Mouse (Mus musculus) hindbrain, embryonic 11.5 days (tissue): ENCODE data around the gene Hacd2. TPM values are rescaled to one million over a fixed set of nuclear protein-coding genes. Genes with fewer than 3 reads are reported as not detected.

Experiments used
- ATAC-seq: fragments of 200-750 bp; cut with Nextera tagmentation; 2 replicates; pipeline ENCODE4 v1.8.0; 2017; ENCODE audit warnings: mild to moderate bottlenecking, moderate TSS enrichment, moderate library complexity; ENCODE audit not compliant: low FRiP score
- DNase-seq: peaks from one replicate; pipeline ENCODE4 v3.0.0-alpha.2; 2015; ENCODE audit warnings: low spot score
- H3K27ac ChIP-seq: fragments of 300-500 bp; sonication (generic); 2 replicates; pipeline ENCODE4 v1.5.1; 2014; ENCODE audit warnings: mild to moderate bottlenecking, low read depth, low read length
- H3K27me3 ChIP-seq: fragments of 300-500 bp; sonication (generic); 2 replicates; pipeline ENCODE4 v1.6.1; 2014; ENCODE audit warnings: mild to moderate bottlenecking, low read length, moderate library complexity, mixed read lengths; ENCODE audit not compliant: control insufficient read depth, insufficient read depth
- H3K36me3 ChIP-seq: fragments of 300-500 bp; sonication (generic); 2 replicates; pipeline ENCODE4 v1.6.1; 2014; ENCODE audit warnings: mild to moderate bottlenecking, low read length, moderate library complexity, mixed read lengths; ENCODE audit not compliant: control insufficient read depth, insufficient read depth
- H3K4me1 ChIP-seq: fragments of 300-500 bp; sonication (generic); replicated peaks from 2 replicates; pipeline ENCODE4 v1.6.1; 2014; ENCODE audit warnings: low read length, mixed read lengths; ENCODE audit not compliant: control insufficient read depth, insufficient read depth
- H3K4me2 ChIP-seq: fragments of 300-500 bp; sonication (generic); replicated peaks from 2 replicates; pipeline ENCODE4 v1.6.1; 2014; ENCODE audit warnings: mild to moderate bottlenecking, low read depth, low read length
- H3K4me3 ChIP-seq: fragments of 300-500 bp; sonication (generic); 2 replicates; pipeline ENCODE4 v1.5.1; 2014; ENCODE audit warnings: low read depth, low read length
- H3K9ac ChIP-seq: fragments of 300-500 bp; sonication (generic); 2 replicates; pipeline ENCODE4 v1.6.1; 2014; ENCODE audit warnings: low read depth, low read length
- H3K9me3 ChIP-seq: fragments of 300-500 bp; sonication (generic); 2 replicates; pipeline ENCODE4 v1.6.1; 2016; ENCODE audit warnings: low read length; ENCODE audit not compliant: control insufficient read depth
- WGBS: fragments of 180-500 bp; shearing (Covaris S2); extraction: QIAGEN DNeasy Blood & Tissue Kit; methylation state at CpG from one replicate; pipeline ENCODE4 v1.1.7; 2014; 5-methylcytosine and 5-hydroxymethylcytosine counted together
- polyA plus RNA-seq: library from polyadenylated mRNA; unstranded; fragments of >200 nt; fragmentation: Nextera tagmentation; extraction: Ambion mirVana; gene quantifications from 2 replicates; pipeline ENCODE4 v1.2.1, GENCODE M21; 2014

Gene Hacd2
- polyA plus RNA-seq, 1 experiment from 2014 or later, result 27.7 TPM

GRCm38 (mm10) chr16:35109656-35110291 is 87.5 kb downstream of the Hacd2 start:
- Histone ChIP-seq H3K4me1 (peaks cover 3% of the 10 kb centered on the region; the same call in 1 of the 2 replicates), H3K27ac (no peak overlapping the region), H3K36me3 (0 out of 2 replicates have a peak, but pooled peaks cover 2% of the 10 kb centered on the region), H3K9me3 (no peaks in the 10 kb centered on the region), H3K4me3 (no peak overlapping the region), H3K4me2 (no peak overlapping the region), H3K9ac (no peak overlapping the region), H3K27me3 (no peaks in the 10 kb centered on the region)
- no peak for ATAC-seq
- peak; percentile 26 for DNase-seq
- 46% methylated on average over 7 of the region's 7 CpGs for WGBS

- Histone ChIP-seq H3K27ac (0 out of 2 replicates have a peak overlapping the region, but pooled peaks have one; percentile 4), H3K27me3 (no peaks in the 10 kb centered on the region), H3K9ac (no peak overlapping the region), H3K36me3 (0 out of 2 replicates have a peak, but pooled peaks cover 2% of the 10 kb centered on the region), H3K4me2 (peak overlapping the region; percentile 26; the same call in 1 of the 2 replicates), H3K4me1 (peaks cover 3% of the 10 kb centered on the region; the same call in 1 of the 2 replicates), H3K9me3 (no peaks in the 10 kb centered on the region), H3K4me3 (no peak overlapping the region)
- ATAC-seq (peak; percentile 89), DNase-seq (peak; percentile 97)
- WGBS, result 26% methylated on average over 10 of the region's 10 CpGs
These were observed 88.3 kb downstream of the Hacd2 start for GRCm38 (mm10) chr16:35110410-35111142.

DNA sequence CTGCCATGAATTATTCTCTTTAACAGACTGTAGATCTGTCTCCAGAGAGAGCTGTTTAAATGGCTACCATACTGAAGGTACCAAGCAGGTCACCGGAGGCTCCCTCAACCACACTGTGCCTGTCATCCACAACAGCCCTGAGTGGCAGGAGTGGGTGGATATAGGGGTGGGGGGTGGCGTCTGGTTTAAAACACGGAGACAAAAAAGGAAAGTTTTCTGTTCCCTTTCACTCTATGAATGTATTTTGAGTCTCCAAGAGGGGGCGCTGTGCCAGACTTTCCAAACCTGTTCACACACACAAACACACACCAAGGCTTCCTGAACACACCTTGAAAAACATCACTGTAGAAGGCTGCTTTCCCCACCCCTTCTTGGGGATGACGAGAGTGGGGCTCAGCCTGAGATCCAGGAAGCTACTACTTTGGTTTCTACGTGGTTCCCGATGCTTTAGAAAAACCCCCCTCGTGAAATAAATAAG is 89.0 kb downstream of the Hacd2 start:
- Histone ChIP-seq H3K9me3 (no peaks in the 10 kb centered on the region), H3K4me1 (peaks cover 3% of the 10 kb centered on the region; the same call in 1 of the 2 replicates), H3K4me2 (no peak overlapping the region), H3K4me3 (no peak overlapping the region), H3K27me3 (no peaks in the 10 kb centered on the region), H3K27ac (no peak overlapping the region), H3K36me3 (0 out of 2 replicates have a peak, but pooled peaks cover 2% of the 10 kb centered on the region), H3K9ac (no peak overlapping the region)
- DNase-seq (peak; percentile 54), ATAC-seq (peak; percentile 48)
- 69% methylated on average over 8 of the region's 8 CpGs for WGBS

DNA sequence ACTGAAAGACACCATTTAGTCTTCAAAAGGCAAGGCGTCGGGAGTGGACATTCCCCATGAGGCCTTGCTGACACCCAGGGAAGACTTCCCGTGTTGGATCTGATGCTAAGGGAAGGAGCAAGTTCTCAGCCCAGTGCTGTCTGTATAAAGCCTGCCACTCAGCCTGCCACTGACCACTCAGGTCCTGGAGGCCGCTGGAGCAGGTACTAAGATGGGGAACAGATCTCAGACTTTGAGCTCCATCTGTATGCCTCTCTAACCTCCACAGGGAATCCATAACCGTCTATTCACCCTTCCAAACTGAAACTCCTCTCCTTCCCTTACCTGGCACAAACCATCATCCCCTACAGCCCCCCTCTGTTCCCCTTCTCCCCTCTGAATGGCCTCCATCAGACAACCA is 91.3 kb downstream of the Hacd2 start:
- Histone ChIP-seq H3K9ac (no peak overlapping the region), H3K4me3 (no peak overlapping the region), H3K4me2 (no peak overlapping the region), H3K27ac (no peak overlapping the region), H3K9me3 (no peaks in the 10 kb centered on the region), H3K36me3 (no peaks in the 10 kb centered on the region), H3K27me3 (no peaks in the 10 kb centered on the region), H3K4me1 (peaks cover 3% of the 10 kb centered on the region; the same call in 1 of the 2 replicates)
- no peak for DNase-seq
- ATAC-seq, result no peak
- 90% methylated on average over 5 of the region's 5 CpGs for WGBS

DNA sequence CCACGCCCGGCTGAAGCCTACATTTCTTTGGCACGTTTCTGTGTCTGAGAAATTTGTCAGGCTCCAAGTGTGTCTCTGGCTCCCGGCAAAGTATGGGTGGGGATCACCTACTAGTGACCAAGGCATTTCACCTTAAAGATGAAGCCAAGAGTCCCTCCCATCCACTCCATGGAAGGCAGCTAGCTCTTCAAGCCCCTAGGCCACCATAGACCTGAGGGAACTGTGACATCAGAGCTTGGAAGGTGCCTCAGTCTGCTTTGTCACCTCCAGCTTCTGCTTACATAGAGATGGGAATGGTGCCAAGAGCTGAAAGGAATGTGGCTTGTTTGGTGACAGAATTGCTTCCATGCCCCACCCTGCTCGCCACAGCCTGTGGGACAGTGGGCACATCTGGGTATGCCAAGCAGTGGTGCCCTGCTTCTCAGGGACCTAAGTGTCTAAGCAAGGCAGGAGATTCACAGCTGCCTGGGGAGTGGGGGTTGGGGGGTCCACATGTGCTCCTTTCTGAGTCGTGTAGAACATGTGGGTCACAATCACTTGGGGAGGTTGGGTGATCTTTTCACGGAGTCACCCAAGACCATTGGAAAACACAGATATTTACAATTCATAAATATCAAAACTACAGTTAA is 94.2 kb downstream of the Hacd2 start:
- no peak overlapping the region for H3K4me3 ChIP-seq
- H3K27ac ChIP-seq, result no peak overlapping the region
- DNase-seq (no peak), ATAC-seq (no peak)
- H3K27me3 ChIP-seq, result no peaks in the 10 kb centered on the region
- H3K9me3 ChIP-seq, result no peaks in the 10 kb centered on the region
- H3K9ac ChIP-seq, result no peak overlapping the region
- no peak overlapping the region for H3K4me2 ChIP-seq
- WGBS, result 87% methylated on average over 7 of the region's 7 CpGs
- H3K36me3 ChIP-seq, result no peaks in the 10 kb centered on the region
- no peaks in the 10 kb centered on the region for H3K4me1 ChIP-seq

DNA sequence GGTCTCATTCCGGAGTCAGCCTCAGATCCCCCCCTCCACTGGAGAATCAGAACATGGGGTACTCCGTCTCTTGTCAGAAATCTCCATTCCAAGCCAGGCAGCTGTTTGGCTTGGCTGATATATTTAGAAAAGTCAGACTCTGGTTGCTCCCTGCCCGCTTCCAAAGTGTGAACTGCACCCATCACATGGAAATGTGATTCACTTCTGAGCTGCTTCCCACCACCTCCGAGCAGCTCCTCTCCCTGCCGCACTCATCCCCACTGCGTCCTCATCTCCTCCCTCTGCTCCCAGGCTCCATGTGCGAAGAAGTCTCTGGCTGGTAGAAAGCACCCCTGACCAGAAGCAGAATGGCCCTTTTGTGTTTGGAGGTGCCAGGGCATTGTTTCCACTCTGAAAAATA is 95.2 kb downstream of the Hacd2 start:
- no peaks in the 10 kb centered on the region for H3K27me3 ChIP-seq
- H3K4me2 ChIP-seq, result no peak overlapping the region
- H3K9ac ChIP-seq, result no peak overlapping the region
- no peak overlapping the region for H3K27ac ChIP-seq
- ATAC-seq (no peak), DNase-seq (no peak)
- H3K36me3 ChIP-seq, result no peaks in the 10 kb centered on the region
- H3K4me3 ChIP-seq, result no peak overlapping the region
- no peaks in the 10 kb centered on the region for H3K9me3 ChIP-seq
- WGBS, result 63% methylated on average over 7 of the region's 7 CpGs
- no peaks in the 10 kb centered on the region for H3K4me1 ChIP-seq

- Histone ChIP-seq H3K4me3 (no peak overlapping the region), H3K27me3 (no peaks in the 10 kb centered on the region), H3K4me2 (no peak overlapping the region), H3K9me3 (no peaks in the 10 kb centered on the region), H3K9ac (no peak overlapping the region), H3K27ac (no peak overlapping the region), H3K4me1 (no peaks in the 10 kb centered on the region), H3K36me3 (no peaks in the 10 kb centered on the region)
- DNase-seq (no peak), ATAC-seq (no peak)
- 77% methylated on average over 4 of the region's 4 CpGs for WGBS
These were observed 98.4 kb downstream of the Hacd2 start for GRCm38 (mm10) chr16:35120603-35121002.

- H3K4me3 ChIP-seq, result no peak overlapping the region
- no peaks in the 10 kb centered on the region for H3K4me1 ChIP-seq
- H3K4me2 ChIP-seq, result no peak overlapping the region
- H3K9ac ChIP-seq, result no peak overlapping the region
- WGBS, result 81% methylated on average over 5 of the region's 5 CpGs
- no peaks in the 10 kb centered on the region for H3K36me3 ChIP-seq
- no peak for ATAC-seq
- DNase-seq, result no peak
- H3K27me3 ChIP-seq, result no peaks in the 10 kb centered on the region
- H3K9me3 ChIP-seq, result no peaks in the 10 kb centered on the region
- H3K27ac ChIP-seq, result no peak overlapping the region
These were observed 105.0 kb downstream of the Hacd2 start for GRCm38 (mm10) chr16:35127270-35127669.
